Mouse (Mus musculus) spleen, postnatal 10 days (tissue): ENCODE data around the gene Mettl24.
"Not testable (repeated sequence)": the region's sequence is repeated elsewhere in the genome, so short reads cannot be mapped to it uniquely, and the experiment has no call there.

Experiments
- DNase-seq, 2 experiments: peaks; one replicate each; pipeline ENCODE4 v3.0.0; 2021 to 2022; ENCODE audit warnings: low spot score in 2 of 2

The Mettl24 gene

GRCm38 (mm10) chr10:40737274-40738112, 54.4 kb downstream of the Mettl24 start:
- DNase-seq: no peak

DNA sequence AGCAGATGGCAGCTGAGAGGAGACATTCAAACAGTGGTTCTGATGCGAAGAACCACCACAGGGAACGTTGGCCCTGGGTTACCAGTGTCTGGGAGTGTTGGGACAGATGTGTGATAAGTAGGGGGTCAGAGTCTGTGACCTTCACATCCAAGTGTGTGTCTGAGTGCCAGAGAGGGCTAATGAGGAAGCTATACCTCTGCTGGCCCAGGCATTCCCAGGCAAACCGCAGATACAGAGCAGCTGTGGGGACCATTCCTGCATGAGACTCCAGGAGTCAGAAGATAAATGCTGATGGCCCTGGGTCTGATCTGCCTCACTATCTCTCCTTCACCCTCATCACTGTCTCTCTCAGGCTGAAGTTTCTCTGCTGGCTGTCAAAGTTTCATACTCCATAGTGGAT, 57.6 kb downstream of the Mettl24 start:
- DNase-seq: no peak

GRCm38 (mm10) chr10:40750293-40751047, 67.4 kb downstream of the Mettl24 start:
- DNase-seq: no peak

- no peak for DNase-seq
Measured at GRCm38 (mm10) chr10:40751157-40751556, 68.1 kb downstream of the Mettl24 start.

DNA sequence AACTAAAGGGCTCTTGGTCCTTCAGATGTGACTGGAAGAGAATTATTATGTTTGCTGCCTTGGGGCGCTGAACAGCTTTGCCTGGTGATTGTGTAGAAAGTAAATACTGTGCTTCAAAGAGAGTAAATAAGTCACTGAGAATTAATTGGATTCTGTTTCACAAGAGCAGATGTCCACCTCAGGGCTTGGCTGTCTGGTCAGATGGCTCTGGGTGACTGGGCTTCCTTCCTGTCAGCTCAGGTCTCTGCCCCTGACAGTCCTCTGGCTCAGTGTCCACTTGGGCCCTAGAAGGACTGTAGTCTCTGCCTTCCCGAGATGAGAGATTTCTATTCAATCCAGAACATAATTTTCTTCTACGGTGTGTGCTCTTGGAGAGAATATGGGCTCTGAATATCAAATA, 70.0 kb downstream of the Mettl24 start:
- no peak for DNase-seq

DNA sequence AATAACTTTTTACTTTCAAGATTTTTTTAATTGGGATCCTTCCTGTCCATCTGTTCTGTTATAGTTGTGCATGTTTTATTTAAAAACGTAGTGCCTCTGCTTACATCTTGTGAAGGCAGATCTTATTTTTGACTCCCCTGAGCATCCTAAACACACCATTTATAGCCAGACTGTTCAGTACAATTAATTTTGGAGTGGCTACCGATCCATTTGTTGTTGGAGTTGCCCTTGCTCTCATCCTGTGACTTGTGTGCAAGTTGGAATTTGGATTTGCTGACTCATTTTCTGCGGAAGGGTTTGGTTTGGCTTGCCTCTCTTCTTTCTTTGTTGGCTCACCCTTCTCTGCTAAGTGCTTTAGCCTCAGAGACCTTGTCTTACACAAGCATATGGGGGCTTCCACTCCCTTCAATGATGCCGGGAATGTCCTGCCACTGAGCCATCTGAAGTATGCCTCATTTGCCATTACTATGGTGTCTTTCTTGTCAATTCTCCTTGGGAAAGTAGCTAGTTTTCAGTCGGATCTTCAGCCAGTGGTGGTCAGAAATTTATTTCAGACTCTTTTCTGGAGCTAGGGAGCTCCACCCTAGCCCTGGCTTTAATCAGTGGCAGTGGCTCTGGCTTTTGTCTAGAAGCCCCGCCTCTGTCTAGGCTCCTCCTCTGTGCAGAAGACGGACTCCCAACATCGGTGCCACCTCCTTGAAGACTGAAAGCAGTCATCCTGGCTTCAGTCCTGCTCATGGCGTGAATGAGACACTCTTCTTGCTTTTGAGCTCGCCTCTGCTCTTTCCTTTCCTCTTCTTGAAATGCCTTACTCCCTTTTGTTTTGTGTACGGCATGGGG, 75.3 kb downstream of the Mettl24 start:
- no peak for DNase-seq

DNA sequence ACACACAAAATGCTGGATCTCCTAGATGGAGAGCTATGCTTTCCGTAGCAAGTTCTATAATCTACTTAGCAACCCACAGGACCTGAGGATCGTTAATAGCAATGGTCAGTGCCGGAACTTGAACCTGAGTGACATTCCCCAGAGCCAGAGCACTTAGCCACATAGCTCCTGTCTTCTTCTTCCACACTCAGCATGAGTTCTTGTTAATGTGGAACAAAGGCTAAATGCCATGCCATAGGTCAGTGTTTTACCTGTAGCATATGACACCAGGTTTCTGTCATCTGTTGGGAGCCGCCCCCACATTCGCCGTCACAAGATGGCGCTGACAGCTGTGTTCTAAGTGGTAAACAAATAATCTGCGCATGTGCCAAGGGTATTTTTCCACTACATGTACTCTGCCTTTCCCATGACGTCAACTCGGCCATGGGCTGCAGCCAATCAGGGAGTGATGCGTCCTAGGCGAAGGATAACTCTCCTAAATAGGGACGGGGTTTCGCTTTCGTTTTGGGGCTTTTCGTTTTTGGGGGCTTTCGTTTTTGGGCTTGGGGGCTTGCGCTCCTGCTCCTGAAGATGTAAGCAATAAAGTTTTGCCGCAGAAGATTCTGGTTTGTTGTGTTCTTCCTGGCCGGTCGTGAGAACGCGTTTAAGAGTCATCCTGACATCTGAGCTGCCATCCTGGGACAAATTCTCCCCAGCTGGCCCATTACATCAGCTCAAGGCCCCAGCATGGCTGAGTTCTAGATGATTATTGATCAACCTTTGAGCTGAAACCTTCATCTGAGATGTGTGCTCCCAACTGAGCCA, 76.5 kb downstream of the Mettl24 start:
- not testable (repeated sequence) for DNase-seq

- DNase-seq: no peak
Measured at GRCm38 (mm10) chr10:40760195-40761009, 77.3 kb downstream of the Mettl24 start.

GRCm38 (mm10) chr10:40761010-40761752, 78.1 kb downstream of the Mettl24 start:
- DNase-seq: no peak

GRCm38 (mm10) chr10:40762624-40763023, 79.5 kb downstream of the Mettl24 start:
- DNase-seq: no peak

DNA sequence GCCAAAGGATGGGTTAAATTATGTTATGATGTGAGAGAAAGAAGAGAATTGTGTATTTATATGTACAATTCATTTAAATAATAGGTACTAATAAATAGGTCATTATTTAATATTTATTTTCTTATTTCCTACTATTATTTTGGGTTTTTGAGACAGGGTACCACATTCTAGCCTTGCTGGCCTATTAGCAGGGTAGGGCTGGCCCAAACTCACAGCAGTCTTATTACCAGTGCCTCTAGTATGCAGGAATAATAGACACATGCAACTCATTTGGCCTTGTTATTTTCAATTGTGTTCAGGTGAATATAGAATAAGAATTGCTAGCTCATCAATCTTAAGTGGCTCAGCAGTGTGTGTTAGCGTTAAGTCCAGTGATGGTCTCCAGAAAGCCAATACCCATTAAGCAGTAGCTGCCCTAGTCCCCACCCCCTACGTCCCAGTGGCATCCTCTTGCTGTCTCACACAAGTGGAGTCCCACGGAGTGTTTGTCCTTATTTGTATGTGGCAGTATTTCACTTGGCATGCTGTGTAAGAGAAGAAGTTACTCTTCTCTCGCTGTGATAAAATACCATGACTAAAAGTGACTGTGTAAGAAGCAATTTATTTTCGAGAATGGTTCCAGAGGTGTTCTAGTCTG, 80.1 kb downstream of the Mettl24 start:
- DNase-seq: no peak

DNA sequence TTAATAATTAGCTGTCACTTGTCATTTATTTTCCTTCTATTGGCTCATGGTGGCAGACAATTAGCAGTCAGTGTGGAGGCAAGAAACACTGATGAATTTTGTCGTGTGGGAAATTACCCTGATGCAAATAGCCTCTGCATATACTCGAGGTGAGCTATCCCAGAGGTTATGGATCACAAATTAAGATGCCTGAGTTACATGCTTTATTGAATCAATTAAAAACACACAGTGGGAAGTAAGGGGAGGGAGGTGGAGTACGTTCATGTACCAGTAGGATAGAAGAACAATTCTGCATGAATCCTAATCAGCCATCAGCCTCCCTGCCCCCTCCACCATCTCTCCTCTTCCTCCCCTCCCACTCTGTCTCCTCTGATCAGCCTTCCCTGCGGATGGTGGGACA, 89.2 kb downstream of the Mettl24 start:
- DNase-seq: no peak

- DNase-seq: no peak
Measured at GRCm38 (mm10) chr10:40775151-40775550, 92.1 kb downstream of the Mettl24 start.

- no peak for DNase-seq
Measured at GRCm38 (mm10) chr10:40775655-40776054, 92.6 kb downstream of the Mettl24 start.

- DNase-seq: no peak
Measured at GRCm38 (mm10) chr10:40777171-40777570, 94.1 kb downstream of the Mettl24 start.

DNA sequence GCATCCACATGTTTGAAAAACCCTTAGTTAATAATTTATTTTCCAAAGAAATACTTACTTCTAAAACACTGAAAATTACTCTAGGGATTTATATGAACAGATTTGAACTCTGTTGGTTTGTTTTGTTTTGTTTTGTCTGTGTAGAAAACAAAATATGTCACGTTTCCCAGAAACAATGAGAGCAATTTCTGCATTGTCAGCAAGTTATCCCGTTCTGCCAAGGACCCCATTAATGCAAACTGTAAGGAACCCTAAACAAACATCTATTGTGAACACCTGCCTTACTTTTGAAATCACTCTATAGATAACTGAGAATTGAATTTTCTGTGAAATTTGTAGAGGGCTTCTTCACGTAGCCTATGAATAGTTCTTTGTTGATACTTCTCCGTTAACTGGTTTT, 95.4 kb downstream of the Mettl24 start:
- DNase-seq: no peak

- DNase-seq: no peak
Measured at GRCm38 (mm10) chr10:40790406-40790805, 107.3 kb downstream of the Mettl24 start.

- DNase-seq: no peak
Measured at GRCm38 (mm10) chr10:40792115-40792514, 109.0 kb downstream of the Mettl24 start.

- DNase-seq: no peak
Measured at GRCm38 (mm10) chr10:40805221-40805620, 122.1 kb downstream of the Mettl24 start.
